Mouse (Mus musculus): ENCODE results near the gene Art5. TPM values are rescaled to one million over a fixed set of nuclear protein-coding genes. Genes with fewer than 3 reads are reported as not detected.

The Art5 gene
- polyA plus RNA-seq, 1 experiment = not detected

- TF ChIP-seq CEBPB (IDR thresholded peaks at IDR 0.05; ENCODE audit: low read depth) (no peak), MYOD1 (IDR thresholded peaks at IDR 0.05; ENCODE audit: control insufficient read depth, insufficient read length, low read depth) (no peak), CTCF (IDR thresholded peaks at IDR 0.05; ENCODE audit: control insufficient read depth, insufficient read depth, insufficient read length) (no peak), FOSL1 (IDR thresholded peaks at IDR 0.05; ENCODE audit: insufficient read depth, low read length, poor library complexity, severe bottlenecking) (no peak), MAX (IDR thresholded peaks at IDR 0.05) (no peak), MYOG (IDR thresholded peaks at IDR 0.05; ENCODE audit: control insufficient read depth, extremely low read depth, insufficient read length) (no peak)
- H3K27me3 ChIP-seq (ENCODE audit: control insufficient read depth, insufficient read depth, insufficient read length) = peaks cover 10% of the 10 kb centered on the region
- no peak overlapping the region for H3K4me3 ChIP-seq (ENCODE audit: insufficient read depth, poor library complexity, severe bottlenecking)
- no peaks in the 10 kb centered on the region for H3K79me3 ChIP-seq (ENCODE audit: low read depth)
- H3K79me2 ChIP-seq (ENCODE audit: control insufficient read depth, insufficient read depth) = no peaks in the 10 kb centered on the region
- no peaks in the 10 kb centered on the region for H3K36me3 ChIP-seq (ENCODE audit: control insufficient read depth, insufficient read depth)
- no peak overlapping the region for H3ac ChIP-seq (ENCODE audit: control insufficient read depth, insufficient read length, low read depth)
Observed at GRCm38 (mm10) chr7:102106700-102107141, 2.6 kb downstream of the Art5 start.

DNA sequence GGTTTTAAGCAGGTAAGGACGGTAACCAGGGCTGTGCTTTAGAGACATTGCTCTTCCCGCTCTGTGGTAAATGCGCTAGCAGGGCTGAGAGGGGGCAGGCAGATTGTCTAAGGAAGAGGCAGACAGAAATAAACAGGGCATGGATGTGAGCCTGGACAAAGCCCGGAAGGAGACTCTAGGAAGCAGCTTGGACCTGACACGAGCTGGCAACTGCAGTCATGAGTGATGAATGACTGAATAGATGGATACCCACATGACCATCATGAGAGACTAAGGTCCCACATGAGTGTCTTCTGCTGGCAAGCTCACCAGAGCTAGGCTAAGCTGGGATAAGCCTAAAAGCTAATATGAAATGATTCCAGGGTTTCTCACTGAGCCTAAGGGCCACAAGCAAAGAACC lies 5.2 kb downstream of the Art5 start:
- H3K79me2 ChIP-seq (ENCODE audit: control insufficient read depth, insufficient read depth) = no peaks in the 10 kb centered on the region
- H3K36me3 ChIP-seq (ENCODE audit: control insufficient read depth, insufficient read depth) = no peaks in the 10 kb centered on the region
- H3K4me3 ChIP-seq (ENCODE audit: insufficient read depth, poor library complexity, severe bottlenecking) = no peak overlapping the region
- no peaks in the 10 kb centered on the region for H3K79me3 ChIP-seq (ENCODE audit: low read depth)
- H3K27me3 ChIP-seq (ENCODE audit: control insufficient read depth, insufficient read depth, insufficient read length) = peaks cover 10% of the 10 kb centered on the region
- TF ChIP-seq USF1 (IDR thresholded peaks at IDR 0.05; ENCODE audit: low read depth) (no peak), CTCF (IDR thresholded peaks at IDR 0.05; ENCODE audit: control insufficient read depth, insufficient read depth, insufficient read length) (no peak), MAX (IDR thresholded peaks at IDR 0.05) (no peak), MYOG (IDR thresholded peaks at IDR 0.05; ENCODE audit: control insufficient read depth, extremely low read depth, insufficient read length) (no peak), FOSL1 (IDR thresholded peaks at IDR 0.05; ENCODE audit: insufficient read depth, low read length, poor library complexity, severe bottlenecking) (no peak), MYOD1 (IDR thresholded peaks at IDR 0.05; ENCODE audit: control insufficient read depth, insufficient read length, low read depth) (no peak), CEBPB (IDR thresholded peaks at IDR 0.05; ENCODE audit: low read depth) (no peak)
- H3ac ChIP-seq (ENCODE audit: control insufficient read depth, insufficient read length, low read depth) = no peak overlapping the region

- Histone ChIP-seq H3K79me2 (ENCODE audit: control insufficient read depth, insufficient read depth) (no peaks in the 10 kb centered on the region), H3K27me3 (ENCODE audit: control insufficient read depth, insufficient read depth, insufficient read length) (peaks cover 10% of the 10 kb centered on the region), H3K4me3 (ENCODE audit: insufficient read depth, poor library complexity, severe bottlenecking) (no peak overlapping the region), H3K79me3 (ENCODE audit: low read depth) (no peaks in the 10 kb centered on the region), H3ac (ENCODE audit: control insufficient read depth, insufficient read length, low read depth) (no peak overlapping the region), H3K36me3 (ENCODE audit: control insufficient read depth, insufficient read depth) (no peaks in the 10 kb centered on the region)
- TF ChIP-seq MYOD1 (IDR thresholded peaks at IDR 0.05; ENCODE audit: control insufficient read depth, insufficient read length, low read depth) = no peak
Observed at GRCm38 (mm10) chr7:102103555-102103954, 5.7 kb downstream of the Art5 start.

DNA sequence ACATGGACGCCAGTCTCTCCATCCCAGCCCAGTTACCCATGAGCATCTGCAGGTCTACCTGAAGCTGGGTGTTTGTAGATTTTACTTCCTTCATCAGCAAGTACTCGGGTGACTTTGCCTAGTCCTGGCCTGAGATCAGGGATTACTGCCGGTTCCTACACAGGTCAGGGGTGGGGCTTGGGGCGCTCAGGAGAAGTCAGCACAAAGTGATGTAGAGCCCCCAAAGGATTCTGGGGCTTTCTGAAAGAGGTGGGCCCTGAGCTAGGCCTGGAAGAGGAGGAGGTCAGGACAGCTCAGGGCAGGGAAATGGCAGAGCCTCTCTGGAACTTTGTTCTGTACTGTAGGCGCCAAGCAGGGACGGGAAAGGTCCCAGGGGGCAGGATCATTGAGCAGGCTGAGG lies 6.6 kb downstream of the Art5 start:
- Histone ChIP-seq H3K4me3 (ENCODE audit: insufficient read depth, poor library complexity, severe bottlenecking) (no peak overlapping the region), H3K27me3 (ENCODE audit: control insufficient read depth, insufficient read depth, insufficient read length) (peaks cover 10% of the 10 kb centered on the region), H3ac (ENCODE audit: control insufficient read depth, insufficient read length, low read depth) (no peak overlapping the region), H3K36me3 (ENCODE audit: control insufficient read depth, insufficient read depth) (no peaks in the 10 kb centered on the region), H3K79me3 (ENCODE audit: low read depth) (no peaks in the 10 kb centered on the region), H3K79me2 (ENCODE audit: control insufficient read depth, insufficient read depth) (no peaks in the 10 kb centered on the region)
- no peak for TF ChIP-seq MAX (IDR thresholded peaks at IDR 0.05)
- TF ChIP-seq FOSL1 (IDR thresholded peaks at IDR 0.05; ENCODE audit: insufficient read depth, low read length, poor library complexity, severe bottlenecking) = no peak
- no peak for TF ChIP-seq CEBPB (IDR thresholded peaks at IDR 0.05; ENCODE audit: low read depth)
- TF ChIP-seq USF1 (IDR thresholded peaks at IDR 0.05; ENCODE audit: low read depth) = no peak
- TF ChIP-seq CTCF (IDR thresholded peaks at IDR 0.05; ENCODE audit: control insufficient read depth, insufficient read depth, insufficient read length) = no peak
- no peak for TF ChIP-seq MYOD1 (IDR thresholded peaks at IDR 0.05; ENCODE audit: control insufficient read depth, insufficient read length, low read depth)
- no peak for TF ChIP-seq MYOG (IDR thresholded peaks at IDR 0.05; ENCODE audit: control insufficient read depth, extremely low read depth, insufficient read length)

DNA sequence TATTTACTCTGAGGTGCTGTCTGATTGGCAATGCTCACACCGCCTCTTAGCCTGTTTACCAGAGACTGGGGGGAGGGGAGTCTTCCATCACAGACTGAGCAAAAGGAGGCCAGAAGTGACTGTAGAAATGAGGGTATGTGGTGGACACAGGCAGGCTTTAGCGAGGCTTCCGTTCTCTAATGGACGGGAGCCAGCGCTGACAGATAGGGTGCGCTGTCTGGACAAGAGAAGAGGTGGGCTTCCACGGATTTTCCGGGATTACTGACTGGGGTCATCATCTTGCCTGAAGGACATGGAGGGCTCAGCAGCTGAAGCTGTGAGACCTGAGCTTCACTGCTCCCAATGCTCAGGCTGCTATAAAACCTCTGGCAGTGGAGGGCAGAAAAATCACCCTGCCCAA lies 7.0 kb downstream of the Art5 start:
- Histone ChIP-seq H3K36me3 (ENCODE audit: control insufficient read depth, insufficient read depth) (no peaks in the 10 kb centered on the region), H3K79me2 (ENCODE audit: control insufficient read depth, insufficient read depth) (no peaks in the 10 kb centered on the region), H3K27me3 (ENCODE audit: control insufficient read depth, insufficient read depth, insufficient read length) (peaks cover 10% of the 10 kb centered on the region), H3K4me3 (ENCODE audit: insufficient read depth, poor library complexity, severe bottlenecking) (no peak overlapping the region), H3ac (ENCODE audit: control insufficient read depth, insufficient read length, low read depth) (no peak overlapping the region), H3K79me3 (ENCODE audit: low read depth) (no peaks in the 10 kb centered on the region)
- no peak for TF ChIP-seq FOSL1 (IDR thresholded peaks at IDR 0.05; ENCODE audit: insufficient read depth, low read length, poor library complexity, severe bottlenecking)
- no peak for TF ChIP-seq MYOG (IDR thresholded peaks at IDR 0.05; ENCODE audit: control insufficient read depth, extremely low read depth, insufficient read length)
- no peak for TF ChIP-seq USF1 (IDR thresholded peaks at IDR 0.05; ENCODE audit: low read depth)
- no peak for TF ChIP-seq MYOD1 (IDR thresholded peaks at IDR 0.05; ENCODE audit: control insufficient read depth, insufficient read length, low read depth)
- TF ChIP-seq CTCF (IDR thresholded peaks at IDR 0.05; ENCODE audit: control insufficient read depth, insufficient read depth, insufficient read length) = no peak
- TF ChIP-seq CEBPB (IDR thresholded peaks at IDR 0.05; ENCODE audit: low read depth) = no peak
- no peak for TF ChIP-seq MAX (IDR thresholded peaks at IDR 0.05)

DNA sequence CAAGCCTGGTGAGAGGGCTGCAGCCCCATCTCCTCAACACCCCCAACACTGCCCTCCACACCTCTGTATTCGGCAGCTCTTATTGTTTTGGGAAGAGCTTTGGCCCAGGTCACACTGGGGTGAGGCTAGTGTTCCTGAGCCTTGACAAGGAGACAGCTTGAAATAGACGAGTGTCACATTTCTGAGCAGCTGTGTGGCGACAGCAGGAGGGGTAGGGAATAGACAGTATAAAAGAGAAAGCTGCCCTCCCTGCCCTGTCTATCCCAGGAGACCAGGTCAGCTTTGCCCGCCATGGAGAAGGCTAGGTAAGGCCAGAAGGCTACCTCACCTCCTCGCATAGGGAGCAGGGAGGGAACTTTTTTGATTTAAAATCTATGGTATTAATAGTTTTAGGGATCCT lies 7.8 kb downstream of the Art5 start, which contains the start of gene Art1:
Gene Art1, plus strand, starts transcription at position 257 of the 400 bp plus-strand sequence.
- no peaks in the 10 kb centered on the region for H3K36me3 ChIP-seq (ENCODE audit: control insufficient read depth, insufficient read depth)
- TF ChIP-seq MAX (IDR thresholded peaks at IDR 0.05) = no peak
- TF ChIP-seq CTCF (IDR thresholded peaks at IDR 0.05; ENCODE audit: control insufficient read depth, insufficient read depth, insufficient read length) = no peak
- TF ChIP-seq MYOG (IDR thresholded peaks at IDR 0.05; ENCODE audit: control insufficient read depth, extremely low read depth, insufficient read length) = no peak
- TF ChIP-seq CEBPB (IDR thresholded peaks at IDR 0.05; ENCODE audit: low read depth) = no peak
- no peak for TF ChIP-seq MYOD1 (IDR thresholded peaks at IDR 0.05; ENCODE audit: control insufficient read depth, insufficient read length, low read depth)
- no peak for TF ChIP-seq FOSL1 (IDR thresholded peaks at IDR 0.05; ENCODE audit: insufficient read depth, low read length, poor library complexity, severe bottlenecking)
- peaks cover 3% of the 10 kb centered on the region for H3K27me3 ChIP-seq (ENCODE audit: control insufficient read depth, insufficient read depth, insufficient read length)
- H3ac ChIP-seq (ENCODE audit: control insufficient read depth, insufficient read length, low read depth) = no peak within 1 kb of the TSS
- no peaks in the 10 kb centered on the region for H3K79me3 ChIP-seq (ENCODE audit: low read depth)
- H3K79me2 ChIP-seq (ENCODE audit: control insufficient read depth, insufficient read depth) = no peaks in the 10 kb centered on the region
- no peak within 1 kb of the TSS for H3K4me3 ChIP-seq (ENCODE audit: insufficient read depth, poor library complexity, severe bottlenecking)
